13 mouse cellular contexts compared by ENCODE assay signal in the genomic region with DNA sequence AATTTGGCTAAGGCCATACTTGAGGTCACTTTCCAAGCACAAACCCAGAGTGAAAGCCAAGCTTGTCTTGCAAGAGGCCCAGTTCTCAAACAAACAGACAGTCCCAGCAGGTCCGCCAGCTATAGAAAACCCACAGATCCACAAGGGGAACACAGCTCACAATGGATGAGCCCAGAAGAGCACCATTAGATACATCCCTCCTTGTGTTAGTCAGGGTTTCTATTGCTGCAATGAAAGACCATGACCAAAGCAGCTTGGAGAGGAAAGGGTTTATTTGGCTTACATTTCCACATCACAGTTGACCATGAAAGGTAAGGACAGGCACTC. TPM values are rescaled to one million over a fixed set of nuclear protein-coding genes. Genes with fewer than 3 reads are reported as not detected.
DNase-seq lines count a peak whose midpoint lies in the region; ATAC-seq and TF ChIP-seq lines count a peak whose summit lies in the region.
"Had no signal": no experiment of that assay in that cellular context is flagged by ENCODE, and none has a peak within 500 bp of the region (broad histone marks: within the 10 kb centered on the region; RNA-seq: fewer than 3 reads in every experiment).

No protein-coding gene starts in this region.

- DNase-seq in CH12.LX (ENCODE audit: extremely low read depth), result no peak
- no peak for DNase-seq in limb, embryonic 10.5 days (ENCODE audit: low spot score)
- no peak for DNase-seq in thymus, postnatal 14 days
- no peak for DNase-seq in heart, embryonic 10.5 days (ENCODE audit: low spot score)
- no peak for DNase-seq in cerebellum, postnatal 14 days

- no peaks in the 10 kb centered on the region for H3K27me3 ChIP-seq in intestine, postnatal 0 days (replicated peaks; ENCODE audit: control insufficient read depth, insufficient read depth, low read length)
- no peaks in the 10 kb centered on the region for H3K27me3 ChIP-seq in intestine, embryonic 16.5 days (replicated peaks; ENCODE audit: control insufficient read depth, insufficient read depth, low read length)
- H3K27me3 ChIP-seq in CH12.LX (replicated peaks), result peaks cover 5% of the 10 kb centered on the region
- peaks cover 5% of the 10 kb centered on the region; the same call in 1 of the 2 replicates for H3K27me3 ChIP-seq in forebrain, embryonic 12.5 days
- peaks cover 17% of the 10 kb centered on the region for H3K27me3 ChIP-seq in limb, embryonic 10.5 days (ENCODE audit: low read depth, poor library complexity, severe bottlenecking)
- peaks cover 29% of the 10 kb centered on the region for H3K27me3 ChIP-seq in heart, embryonic 10.5 days (ENCODE audit: insufficient read depth, poor library complexity, severe bottlenecking)
- H3K27me3 ChIP-seq: limb, embryonic 15.5 days; neural tube, embryonic 12.5 days had no signal

- no peak for TF ChIP-seq RAD21 in CH12.LX (IDR thresholded peaks at IDR 0.05; ENCODE audit: low read depth, low read length)

- H3K4me2 ChIP-seq in intestine, postnatal 0 days (replicated peaks; ENCODE audit: low read depth), result no peak overlapping the region
- H3K4me2 ChIP-seq in intestine, embryonic 16.5 days (ENCODE audit: low read depth, low read length), result no peak overlapping the region
- peak overlapping the region; percentile 9; the same call in 1 of the 2 replicates for H3K4me2 ChIP-seq in CH12.LX (ENCODE audit: insufficient read depth, low read depth, poor library complexity, severe bottlenecking)
- H3K4me2 ChIP-seq in forebrain, embryonic 12.5 days, result no peak overlapping the region

- no peak overlapping the region for H3K9ac ChIP-seq in intestine, postnatal 0 days (ENCODE audit: low read depth, low read length)
- H3K9ac ChIP-seq in intestine, embryonic 16.5 days (ENCODE audit: low read depth, low read length), result no peak overlapping the region
- H3K9ac ChIP-seq in CH12.LX (ENCODE audit: insufficient read depth, low read depth), result no peak overlapping the region
- no peak overlapping the region for H3K9ac ChIP-seq in forebrain, embryonic 12.5 days
- H3K9ac ChIP-seq: heart, embryonic 12.5 days; limb, embryonic 15.5 days; lung, embryonic 15.5 days; neural tube, embryonic 12.5 days had no signal

- in situ Hi-C loops in CH12.LX (cut with MboI; ENCODE audit: low pct_ligation_motif_present, low pct_unique_long_range_greater_than_20kb, low sequenced_read_pairs), result loop anchor here (10.0 to 25.0 kb wide), 3 partner anchors 48 to 376 kb away; partner anchors contain the start of genes Gm5134 and Gstt2

- no peak for TF ChIP-seq CTCF in intestine, postnatal 0 days (IDR thresholded peaks at IDR 0.05; ENCODE audit: low read depth)
- TF ChIP-seq CTCF in CH12.LX (conservative IDR thresholded peaks at IDR 0.05 in 1 of 2, IDR thresholded peaks at IDR 0.05 in 1 of 2; ENCODE audit: low read depth in 2 of 2, low read length in 2 of 2), result no peak; a peak in 1 of 4 replicates

- WGBS in intestine, postnatal 0 days, result 76% methylated on average over 1 of the region's 1 CpGs
- WGBS in intestine, embryonic 16.5 days, result 88% methylated on average over 1 of the region's 1 CpGs
- 85% methylated on average over 1 of the region's 1 CpGs for WGBS in forebrain, embryonic 12.5 days
- 100% methylated on average over 1 of the region's 1 CpGs for WGBS in limb, embryonic 10.5 days
- 94% methylated on average over 1 of the region's 1 CpGs for WGBS in heart, embryonic 10.5 days

- TF ChIP-seq EP300 in CH12.LX (IDR thresholded peaks at IDR 0.05; ENCODE audit: low read length), result no peak

- dilution Hi-C loops in CH12.LX (cut with MboI; ENCODE audit: extremely low pct_ligation_motif_present, extremely low pct_unique_long_range_greater_than_20kb, low sequenced_read_pairs), result no loop called here

- no peak overlapping the region for H3K4me3 ChIP-seq in intestine, postnatal 0 days (ENCODE audit: low read depth, low read length)
- H3K4me3 ChIP-seq in intestine, embryonic 16.5 days (ENCODE audit: low read length), result no peak overlapping the region
- no peak overlapping the region for H3K4me3 ChIP-seq in CH12.LX (replicated peaks in 1 of 3; ENCODE audit: low read depth in 2 of 3, low read length in 2 of 3, poor library complexity in 1 of 3)
- H3K4me3 ChIP-seq in forebrain, embryonic 12.5 days (replicated peaks), result no peak overlapping the region
- H3K4me3 ChIP-seq in limb, embryonic 10.5 days, result no peak overlapping the region
- no peak overlapping the region for H3K4me3 ChIP-seq in heart, embryonic 10.5 days
- H3K4me3 ChIP-seq: heart, embryonic 12.5 days; lung, embryonic 15.5 days; neural tube, embryonic 12.5 days had no signal

- H3K36me3 ChIP-seq in intestine, postnatal 0 days (ENCODE audit: control insufficient read depth, insufficient read depth), result no peaks in the 10 kb centered on the region; the same call in 1 of the 2 replicates
- no peaks in the 10 kb centered on the region for H3K36me3 ChIP-seq in intestine, embryonic 16.5 days (ENCODE audit: control insufficient read depth, insufficient read depth, low read length)
- no peaks in the 10 kb centered on the region for H3K36me3 ChIP-seq in CH12.LX (replicated peaks in 1 of 2; ENCODE audit: control insufficient read depth in 1 of 2, insufficient read depth in 1 of 2, low read length in 1 of 2)
- no peaks in the 10 kb centered on the region for H3K36me3 ChIP-seq in forebrain, embryonic 12.5 days (replicated peaks)
- H3K36me3 ChIP-seq in limb, embryonic 10.5 days, result no peaks in the 10 kb centered on the region
- H3K36me3 ChIP-seq in heart, embryonic 10.5 days, result no peaks in the 10 kb centered on the region
- H3K36me3 ChIP-seq: heart, embryonic 12.5 days; limb, embryonic 15.5 days; lung, embryonic 15.5 days; neural tube, embryonic 12.5 days had no signal

- ATAC-seq in intestine, postnatal 0 days, result 0 out of 2 replicates have a peak, but pooled peaks have one; percentile 9
- ATAC-seq in intestine, embryonic 16.5 days, result no peak
- peak; percentile 28; the same call in 1 of the 2 replicates for ATAC-seq in forebrain, embryonic 12.5 days (ENCODE audit: low FRiP score)

- no peaks in the 10 kb centered on the region for H3K79me2 ChIP-seq in CH12.LX (replicated peaks; ENCODE audit: control insufficient read depth, extremely low read depth, insufficient read depth, poor library complexity, severe bottlenecking)

- no peak for TF ChIP-seq POLR2A in CH12.LX (IDR thresholded peaks at IDR 0.05; ENCODE audit: low read depth, low read length)

- no peaks in the 10 kb centered on the region for H3K9me3 ChIP-seq in intestine, postnatal 0 days (ENCODE audit: control insufficient read depth)
- H3K9me3 ChIP-seq in intestine, embryonic 16.5 days (ENCODE audit: control insufficient read depth, low read length), result no peaks in the 10 kb centered on the region
- H3K9me3 ChIP-seq in CH12.LX (replicated peaks; ENCODE audit: low read length), result no peaks in the 10 kb centered on the region
- no peaks in the 10 kb centered on the region for H3K9me3 ChIP-seq in forebrain, embryonic 12.5 days
- H3K9me3 ChIP-seq in limb, embryonic 10.5 days (replicated peaks), result no peaks in the 10 kb centered on the region
- no peaks in the 10 kb centered on the region for H3K9me3 ChIP-seq in heart, embryonic 10.5 days
- H3K9me3 ChIP-seq: heart, embryonic 12.5 days; limb, embryonic 15.5 days; lung, embryonic 15.5 days; neural tube, embryonic 12.5 days had no signal

- H3K4me1 ChIP-seq in intestine, postnatal 0 days (replicated peaks; ENCODE audit: control insufficient read depth, insufficient read depth, low read length), result no peaks in the 10 kb centered on the region; the same call in 1 of the 2 replicates
- H3K4me1 ChIP-seq in intestine, embryonic 16.5 days (ENCODE audit: control insufficient read depth, insufficient read depth, low read length), result peaks cover 16% of the 10 kb centered on the region
- peaks cover 14 to 43% of the 10 kb centered on the region in 2 experiments for H3K4me1 ChIP-seq in CH12.LX (ENCODE audit: control insufficient read depth in 1 of 2, insufficient read depth in 2 of 2)
- H3K4me1 ChIP-seq in forebrain, embryonic 12.5 days, result peaks cover 14% of the 10 kb centered on the region
- H3K4me1 ChIP-seq in limb, embryonic 10.5 days, result peaks cover 34% of the 10 kb centered on the region
- H3K4me1 ChIP-seq in heart, embryonic 10.5 days, result peaks cover 34% of the 10 kb centered on the region

- no peak overlapping the region; the same call in 1 of the 2 replicates for H3K27ac ChIP-seq in intestine, postnatal 0 days (ENCODE audit: low read depth, low read length)
- H3K27ac ChIP-seq in intestine, embryonic 16.5 days (ENCODE audit: low read length), result no peak overlapping the region
- no peak overlapping the region for H3K27ac ChIP-seq in CH12.LX (ENCODE audit: insufficient read depth, low read depth)
- H3K27ac ChIP-seq in forebrain, embryonic 12.5 days, result no peak overlapping the region
- peak overlapping the region; percentile 62 for H3K27ac ChIP-seq in limb, embryonic 10.5 days
- no peak overlapping the region for H3K27ac ChIP-seq in heart, embryonic 10.5 days
- H3K27ac ChIP-seq: limb, embryonic 15.5 days; lung, embryonic 15.5 days; neural tube, embryonic 12.5 days had no signal

RNA-seq across cellular contexts. Expression of gene Ggt5, which starts 2.6 kb away (rescaled TPM):
- 4.0 and 4.9 TPM in 2 replicates for polyA plus RNA-seq in intestine, postnatal 0 days (2015; fragmentation: Nextera tagmentation; extraction: Ambion mirVana)
- 8.6 and 8.8 TPM in 2 replicates for polyA plus RNA-seq in intestine, embryonic 16.5 days (2015; fragmentation: Nextera tagmentation; extraction: Ambion mirVana)
- total RNA-seq in CH12.LX (2012; rRNA removed) (not detected in 2 replicates), CH12.LX (2014; rRNA removed) (not detected in 2 replicates)
- not detected in 2 replicates for polyA plus RNA-seq in CH12.LX (2012; ENCODE audit: insufficient read length, low read depth)
- 0.74 and 0.90 TPM in 2 replicates for polyA plus RNA-seq in forebrain, embryonic 12.5 days (2016; fragmentation: Nextera tagmentation; extraction: Ambion mirVana)
- polyA plus RNA-seq in limb, embryonic 10.5 days (2016; fragmentation: Nextera tagmentation; extraction: Ambion mirVana), result 0.33 and 0.69 TPM in 2 replicates
- polyA plus RNA-seq in heart, embryonic 10.5 days (2016; fragmentation: Nextera tagmentation; extraction: Ambion mirVana), result 1.4 and 4.9 TPM in 2 replicates
- total RNA-seq: MEL had no signal

RNA-seq across cellular contexts. Expression of gene Ggt1, which starts 25.1 kb away (rescaled TPM):
- polyA plus RNA-seq in intestine, postnatal 0 days (2015; fragmentation: Nextera tagmentation; extraction: Ambion mirVana), result 131 and 132 TPM in 2 replicates
- polyA plus RNA-seq in intestine, embryonic 16.5 days (2015; fragmentation: Nextera tagmentation; extraction: Ambion mirVana), result 115 and 144 TPM in 2 replicates
- total RNA-seq in CH12.LX (2012; rRNA removed) (1.3 and 2.1 TPM in 2 replicates), CH12.LX (2014; rRNA removed) (0.68 and 1.3 TPM in 2 replicates)
- 2.0 and 3.8 TPM in 2 replicates for polyA plus RNA-seq in CH12.LX (2012; ENCODE audit: insufficient read length, low read depth)
- polyA plus RNA-seq in forebrain, embryonic 12.5 days (2016; fragmentation: Nextera tagmentation; extraction: Ambion mirVana), result 0.58 and 2.3 TPM in 2 replicates
- 1.3 and 2.3 TPM in 2 replicates for polyA plus RNA-seq in limb, embryonic 10.5 days (2016; fragmentation: Nextera tagmentation; extraction: Ambion mirVana)
- polyA plus RNA-seq in heart, embryonic 10.5 days (2016; fragmentation: Nextera tagmentation; extraction: Ambion mirVana), result 0.27 and 1.9 TPM in 2 replicates

RNA-seq across cellular contexts. Expression of gene Lrrc75b, which starts 26.4 kb away (rescaled TPM):
- 1.2 and 1.8 TPM in 2 replicates for polyA plus RNA-seq in intestine, postnatal 0 days (2015; fragmentation: Nextera tagmentation; extraction: Ambion mirVana)
- 1.9 and 2.7 TPM in 2 replicates for polyA plus RNA-seq in intestine, embryonic 16.5 days (2015; fragmentation: Nextera tagmentation; extraction: Ambion mirVana)
- total RNA-seq in CH12.LX (2012; rRNA removed) (not detected in 2 replicates), CH12.LX (2014; rRNA removed) (not detected in 2 replicates)
- not detected in 2 replicates for polyA plus RNA-seq in CH12.LX (2012; ENCODE audit: insufficient read length, low read depth)
- polyA plus RNA-seq in forebrain, embryonic 12.5 days (2016; fragmentation: Nextera tagmentation; extraction: Ambion mirVana), result 5.5 and 7.4 TPM in 2 replicates
- 0.74 and 0.93 TPM in 2 replicates for polyA plus RNA-seq in limb, embryonic 10.5 days (2016; fragmentation: Nextera tagmentation; extraction: Ambion mirVana)
- polyA plus RNA-seq in heart, embryonic 10.5 days (2016; fragmentation: Nextera tagmentation; extraction: Ambion mirVana), result 0.78 and 1.1 TPM in 2 replicates
- total RNA-seq: MEL had no signal

RNA-seq across cellular contexts. Expression of gene Susd2, which starts 57.3 kb away (rescaled TPM):
- 35.1 and 37.2 TPM in 2 replicates for polyA plus RNA-seq in intestine, postnatal 0 days (2015; fragmentation: Nextera tagmentation; extraction: Ambion mirVana)
- polyA plus RNA-seq in intestine, embryonic 16.5 days (2015; fragmentation: Nextera tagmentation; extraction: Ambion mirVana), result 19.1 and 23.3 TPM in 2 replicates
- total RNA-seq in CH12.LX (2012; rRNA removed), result 0.51 and 0.63 TPM in 2 replicates
- total RNA-seq in CH12.LX (2014; rRNA removed), result 0.66 and 0.70 TPM in 2 replicates
- polyA plus RNA-seq in CH12.LX (2012; ENCODE audit: insufficient read length, low read depth), result 2.9 and 3.0 TPM in 2 replicates
- 1.6 TPM in 2 replicates for polyA plus RNA-seq in forebrain, embryonic 12.5 days (2016; fragmentation: Nextera tagmentation; extraction: Ambion mirVana)
- 0.83 and 0.96 TPM in 2 replicates for polyA plus RNA-seq in limb, embryonic 10.5 days (2016; fragmentation: Nextera tagmentation; extraction: Ambion mirVana)
- polyA plus RNA-seq in heart, embryonic 10.5 days (2016; fragmentation: Nextera tagmentation; extraction: Ambion mirVana), result 1.3 and 1.4 TPM in 2 replicates

Comparison
In these comparisons a context has a peak if more than half of its experiments do, and no peak if none do; other contexts are left out.
1. RNA of gene Ggt1, which starts 25.1 kb away (polyA plus RNA-seq): 131 to 132 TPM in intestine, postnatal 0 days and 115 to 144 TPM in intestine, embryonic 16.5 days; 2.0 to 3.8 TPM in CH12.LX, 0.58 to 2.3 TPM in forebrain, embryonic 12.5 days, 0.27 to 1.9 TPM in heart, embryonic 10.5 days and 1.3 to 2.3 TPM in limb, embryonic 10.5 days; every median in the first group is over 10 times any median in the second.